ENCODE assay signal across 19 mouse cellular contexts in genomic region chr12:35578826-35579225, GRCm38 (mm10). TPM values are rescaled to one million over a fixed set of nuclear protein-coding genes. Genes with fewer than 3 reads are reported as not detected.
DNase-seq lines count a peak whose midpoint lies in the region; ATAC-seq and TF ChIP-seq lines count a peak whose summit lies in the region.
"Had no signal": no experiment of that assay in that cellular context is flagged by ENCODE, and none has a peak within 500 bp of the region (broad histone marks: within the 10 kb centered on the region; RNA-seq: fewer than 3 reads in every experiment).

No protein-coding gene starts in this region.

- WGBS in forebrain, postnatal 0 days = 79% methylated on average over 4 of the region's 4 CpGs

- no peaks in the 10 kb centered on the region for H3K27me3 ChIP-seq in forebrain, postnatal 0 days (ENCODE audit: insufficient read depth, low read length)
- H3K27me3 ChIP-seq: hindbrain, embryonic 12.5 days; midbrain, embryonic 12.5 days had no signal

- H3K9ac ChIP-seq in forebrain, postnatal 0 days = no peak overlapping the region
- H3K9ac ChIP-seq: hindbrain, embryonic 12.5 days; liver, embryonic 14.5 days; midbrain, embryonic 12.5 days had no signal

- no peak overlapping the region for H3K27ac ChIP-seq in forebrain, postnatal 0 days (ENCODE audit: low read depth, low read length)
- H3K27ac ChIP-seq: gastrocnemius, adult 2 months; hindbrain, embryonic 12.5 days; liver, embryonic 14.5 days; midbrain, embryonic 12.5 days had no signal

- no peak overlapping the region for H3K4me3 ChIP-seq in forebrain, postnatal 0 days (ENCODE audit: low read depth, low read length)
- H3K4me3 ChIP-seq: gastrocnemius, adult 2 months; hindbrain, embryonic 12.5 days; midbrain, embryonic 12.5 days had no signal

- no peak overlapping the region for H3K4me2 ChIP-seq in forebrain, postnatal 0 days (ENCODE audit: low read depth)
- H3K4me2 ChIP-seq: hindbrain, embryonic 12.5 days; midbrain, embryonic 12.5 days had no signal

- no peak for ATAC-seq in forebrain, postnatal 0 days
- ATAC-seq: forebrain, embryonic 14.5 days had no signal

- no peaks in the 10 kb centered on the region for H3K9me3 ChIP-seq in forebrain, postnatal 0 days (ENCODE audit: low read length)
- H3K9me3 ChIP-seq: hindbrain, embryonic 12.5 days; midbrain, embryonic 12.5 days had no signal

- TF ChIP-seq CTCF in forebrain, postnatal 0 days (IDR thresholded peaks at IDR 0.05; ENCODE audit: low read depth) = no peak

- H3K4me1 ChIP-seq in forebrain, postnatal 0 days (ENCODE audit: insufficient read depth) = no peaks in the 10 kb centered on the region
- H3K4me1 ChIP-seq: hindbrain, embryonic 12.5 days; midbrain, embryonic 12.5 days had no signal

- no peaks in the 10 kb centered on the region for H3K36me3 ChIP-seq in forebrain, postnatal 0 days (ENCODE audit: insufficient read depth)
- H3K36me3 ChIP-seq: hindbrain, embryonic 12.5 days; midbrain, embryonic 12.5 days had no signal

- peak; percentile 55 for DNase-seq in kidney, adult 9 months
- no peak for DNase-seq in kidney, adult 18-20 months
- DNase-seq in lung, postnatal 36 days = peak; percentile 15
- no peak for DNase-seq in lung, postnatal 14 days
- peak; percentile 75 for DNase-seq in induced T-regulatory cell, adult 2 months (ENCODE audit: low read depth)
- peak; percentile 24 for DNase-seq in naive thymus-derived CD4-positive, alpha-beta T cell, adult 2 months (ENCODE audit: low read depth)
- DNase-seq in forebrain, postnatal 0 days = no peak
- DNase-seq in ovary, postnatal 10 days (ENCODE audit: low spot score) = no peak
- DNase-seq: adrenal gland, postnatal 10 days; cerebellum, adult 8-10 months; embryo, embryonic 11 days; gastrocnemius, adult 2 months; heart, adult 18-20 months; left cerebral cortex, postnatal 4 days; lung, postnatal 10 days had no signal

RNA-seq across cellular contexts. Expression of gene Ahr, which starts 44.0 kb away (rescaled TPM):
- total RNA-seq in forebrain, postnatal 0 days (2014; rRNA removed) = 7.2 and 7.5 TPM in 2 replicates
- 1.4 and 2.0 TPM in 2 replicates for polyA plus RNA-seq in forebrain, postnatal 0 days (2015; fragmentation: Nextera tagmentation; extraction: Ambion mirVana)

Comparison
In these comparisons a context has a peak if more than half of its experiments do, and no peak if none do; other contexts are left out.
1. DNase-seq: peak in kidney, adult 9 months (single experiment), lung, postnatal 36 days (single experiment), induced T-regulatory cell, adult 2 months (single experiment) and naive thymus-derived CD4-positive, alpha-beta T cell, adult 2 months (single experiment); none in kidney, adult 18-20 months (single experiment), lung, postnatal 14 days (single experiment), forebrain, postnatal 0 days (single experiment) and ovary, postnatal 10 days (single experiment).